Mouse (Mus musculus) Muller cell, postnatal 12 days (primary cell): ENCODE measurements at regions not wholly inside any gene's neighbourhood (a gene's known extent, or its start where the extent isn't known, plus 50 kb on each side); places are given as distances from the start of the nearest gene placed in this dataset.
A peak's percentile ranks its signal among the peaks of the same experiment; 100 is the strongest.

Experiments used
- DNase-seq: peaks from one replicate; pipeline ENCODE4 v3.0.0-alpha.2; 2015; ENCODE audit errors: inconsistent ontology term

DNA sequence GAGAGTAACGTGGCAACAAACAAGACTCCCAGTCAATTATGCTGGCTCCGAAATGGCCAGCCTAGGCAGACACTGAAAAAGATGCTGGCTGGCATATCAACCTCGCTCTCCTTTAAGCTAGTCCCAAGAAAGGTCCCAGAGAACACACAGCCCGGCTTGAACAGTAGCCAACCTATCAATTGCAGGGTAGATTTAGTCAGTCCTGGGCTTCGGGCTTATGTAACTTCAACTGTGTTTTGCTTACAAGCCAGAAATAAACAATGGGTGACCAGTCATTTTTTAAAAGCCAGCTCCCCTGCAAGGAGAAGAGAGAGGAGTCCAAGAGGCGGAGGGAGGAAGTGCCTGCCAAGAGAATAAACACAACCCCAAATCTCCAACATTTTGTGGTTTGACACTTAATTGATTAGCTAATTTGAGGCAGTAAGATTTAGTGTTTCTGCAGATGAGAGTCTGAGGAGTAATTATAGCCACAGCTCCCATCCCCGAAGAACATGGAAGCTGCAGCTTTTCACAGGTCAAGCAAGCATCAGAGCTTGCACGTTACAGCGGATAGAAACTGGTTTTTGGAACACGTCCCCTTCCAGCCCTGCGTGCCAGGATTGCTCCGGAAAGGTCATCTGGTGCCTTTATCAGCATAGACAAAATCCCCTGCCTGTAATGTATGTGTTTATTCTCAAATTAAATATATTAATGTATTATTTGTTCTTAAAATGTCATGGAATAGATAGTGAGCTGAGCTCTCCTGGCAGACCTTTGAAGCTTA, 322.1 kb downstream of the Gm45692 start:
- DNase-seq: peak; percentile 5

DNA sequence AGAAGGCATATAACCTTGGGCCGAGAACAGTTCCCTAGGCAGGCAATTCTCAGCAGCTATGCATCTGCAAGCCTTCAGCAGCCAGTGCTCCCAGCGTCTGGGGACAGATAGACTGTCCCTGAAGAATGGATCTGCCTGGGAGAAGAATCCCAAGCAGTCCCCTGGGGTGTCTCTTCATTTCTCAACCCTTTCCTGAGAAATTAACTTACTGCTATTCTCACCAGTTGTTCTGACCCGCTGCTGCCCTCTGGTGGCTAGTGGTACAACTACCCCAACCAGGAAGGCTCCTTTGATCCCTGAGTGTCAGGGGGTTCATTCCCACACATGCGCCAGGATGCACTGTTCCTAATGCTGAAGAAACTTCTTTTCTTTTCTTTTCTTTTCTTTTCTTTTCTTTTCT, 323.7 kb downstream of the Gm45692 start:
- DNase-seq: peak; percentile 56

DNA sequence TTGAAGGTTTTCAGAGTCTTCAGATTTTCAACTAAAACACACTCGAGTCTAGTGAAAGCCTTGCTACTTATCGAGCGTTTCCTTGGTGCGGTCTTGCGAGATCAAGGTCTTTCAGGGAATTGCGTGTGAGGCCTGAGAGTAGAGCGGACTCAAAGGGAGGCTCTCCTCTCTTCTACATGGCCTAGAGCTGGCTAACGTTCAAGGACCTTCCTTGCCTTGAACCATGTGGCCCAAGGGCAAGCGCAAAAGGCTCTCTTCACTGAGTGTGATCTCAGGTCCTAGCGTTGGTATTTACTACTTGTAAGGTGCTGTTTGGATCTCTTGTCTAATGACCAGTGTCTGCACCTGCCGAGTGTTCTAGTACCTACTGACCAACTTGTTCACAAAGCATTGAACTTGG, 324.4 kb downstream of the Gm45692 start:
- no peak for DNase-seq

DNA sequence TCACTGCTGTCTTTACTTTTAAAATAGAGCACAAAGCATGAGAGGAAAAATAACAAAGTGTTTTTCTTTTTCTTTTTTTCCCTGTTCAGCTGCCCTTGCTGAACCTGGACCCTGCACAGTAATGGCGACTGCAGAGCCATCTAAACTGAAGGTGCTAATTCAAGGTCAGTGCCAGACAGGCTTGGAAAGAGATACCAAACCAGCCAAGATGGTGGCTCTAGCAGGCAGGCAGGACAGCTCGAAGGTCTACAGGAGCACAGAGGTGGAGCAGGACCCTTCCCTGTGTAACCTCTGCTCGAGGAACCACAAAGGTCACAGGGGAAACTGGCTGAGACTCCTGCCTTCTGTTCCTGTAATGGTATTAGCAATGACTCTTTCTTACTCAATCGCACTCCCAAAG, 326.7 kb downstream of the Gm45692 start:
- no peak for DNase-seq

DNA sequence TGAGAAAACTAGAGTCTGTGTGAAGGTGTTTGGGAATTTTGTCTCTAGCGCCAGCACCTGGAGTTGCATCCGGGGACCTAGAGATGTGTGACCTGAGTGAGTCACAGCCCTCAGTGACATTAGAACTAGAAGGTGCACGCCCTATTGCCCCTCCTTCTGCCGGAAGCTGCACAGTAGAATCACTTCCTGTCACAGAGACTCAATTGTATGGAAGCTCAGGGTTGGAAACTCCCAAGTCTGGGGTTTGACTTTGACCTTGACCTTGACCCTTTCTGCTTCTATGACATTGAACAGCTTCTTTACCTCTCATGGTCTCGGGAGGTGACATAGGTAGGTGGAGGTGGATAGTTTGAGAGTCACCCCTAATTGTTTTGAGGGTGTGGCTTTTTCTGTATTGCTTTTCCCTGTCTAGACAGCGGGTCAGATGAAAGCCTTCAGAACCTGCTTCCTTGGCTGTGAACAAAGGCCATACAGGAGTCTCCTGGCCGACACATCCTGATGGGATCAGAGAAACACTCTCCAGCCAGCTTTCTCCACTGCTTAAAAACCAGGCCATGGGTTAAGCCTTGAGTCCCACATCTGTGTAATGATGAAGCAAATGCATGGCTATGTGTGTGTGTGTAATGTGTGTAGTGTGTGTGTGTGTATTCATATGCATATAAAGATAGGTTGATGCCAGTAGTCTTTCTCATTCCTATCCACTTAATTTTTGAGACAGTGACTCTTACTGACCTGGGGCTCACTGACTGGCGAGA, 328.7 kb downstream of the Gm45692 start:
- no peak for DNase-seq

DNA sequence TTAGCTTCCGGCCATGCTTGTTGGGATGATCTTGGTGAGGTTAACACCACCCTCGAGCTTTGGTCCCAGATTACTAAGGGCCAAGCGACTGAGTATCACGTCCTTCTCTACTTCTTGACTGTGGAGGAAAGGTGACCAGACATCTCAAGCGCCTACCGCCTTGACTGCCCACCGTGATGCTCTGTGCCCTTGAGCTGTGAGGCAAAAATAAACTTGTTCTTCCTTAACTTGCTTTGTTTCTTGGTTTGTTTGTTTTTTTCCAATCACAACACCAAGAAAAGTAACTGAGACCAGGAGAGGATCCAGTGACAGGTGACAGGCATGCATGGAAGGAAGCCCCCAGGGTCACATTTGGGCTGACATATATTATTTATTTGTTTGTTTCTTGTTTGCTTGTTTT, 330.0 kb downstream of the Gm45692 start:
- DNase-seq: no peak

DNA sequence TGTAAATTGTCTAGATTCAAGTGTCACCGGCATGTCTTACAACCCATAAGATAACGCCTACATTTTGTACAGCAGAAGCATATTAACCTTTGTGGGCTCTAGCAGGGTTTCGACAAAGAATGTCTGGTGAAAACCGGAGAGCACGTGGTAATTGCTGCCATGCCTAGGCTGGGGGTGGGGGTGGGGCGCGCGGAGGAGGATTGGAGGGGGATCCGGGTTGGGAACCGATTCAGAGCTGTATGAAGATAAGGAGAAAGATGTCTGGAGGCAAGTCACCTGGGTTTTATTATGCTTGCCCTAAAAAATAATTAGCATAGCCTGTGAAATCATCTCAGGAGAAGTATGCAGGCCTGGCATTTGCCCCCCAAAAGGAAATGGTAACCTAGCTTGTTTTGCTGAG, 331.2 kb downstream of the Gm45692 start:
- DNase-seq: no peak

DNA sequence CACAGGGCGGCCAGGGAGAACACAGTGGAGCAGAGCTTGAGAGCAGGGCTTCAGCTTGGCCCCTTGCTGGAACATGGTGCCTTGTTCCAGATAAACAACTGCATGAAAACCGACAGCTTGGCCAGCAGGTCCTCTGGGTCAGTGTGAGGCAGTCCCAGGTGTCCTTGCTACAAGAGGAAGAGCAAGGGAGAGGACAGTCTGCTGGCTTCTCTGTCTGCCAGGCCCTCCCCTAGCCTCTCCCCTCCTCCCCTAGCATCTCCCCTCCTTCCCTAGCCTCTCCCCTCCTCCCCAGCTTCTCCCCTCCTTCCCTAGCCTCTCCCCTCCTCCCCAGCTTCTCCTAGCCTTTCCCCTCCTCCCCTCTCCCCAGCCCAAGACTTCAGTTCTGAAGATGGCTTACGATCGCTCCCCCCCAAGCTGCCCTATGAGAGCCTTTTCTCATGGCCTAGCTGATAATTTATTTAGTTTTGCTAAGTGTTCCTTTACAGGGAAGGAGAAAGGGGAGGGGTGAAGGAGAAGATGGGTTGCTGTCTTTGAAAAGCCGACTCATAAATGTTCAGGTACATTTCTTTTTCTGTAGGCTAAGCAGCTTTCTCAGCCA, 333.7 kb downstream of the Gm45692 start:
- DNase-seq: no peak

DNA sequence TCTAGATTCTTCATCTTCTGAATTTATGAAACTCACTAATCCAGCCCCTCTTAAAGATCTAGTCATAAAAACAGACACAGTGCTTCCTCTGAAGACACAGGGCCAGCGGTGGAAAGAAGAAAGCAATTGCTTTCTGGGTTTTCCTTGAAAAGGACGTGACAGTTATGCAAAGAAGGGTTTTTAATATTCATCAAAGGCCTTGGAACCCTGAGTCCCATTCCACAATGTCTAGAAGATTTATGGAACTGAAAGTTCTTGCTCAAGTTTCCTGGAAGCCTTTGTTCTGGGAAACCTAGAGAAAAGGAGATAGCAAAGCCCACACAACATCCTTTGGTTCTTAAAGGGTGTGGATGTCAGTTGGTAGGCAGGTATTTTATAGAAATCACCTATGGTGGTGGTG, 346.0 kb downstream of the Gm45692 start:
- DNase-seq: no peak

DNA sequence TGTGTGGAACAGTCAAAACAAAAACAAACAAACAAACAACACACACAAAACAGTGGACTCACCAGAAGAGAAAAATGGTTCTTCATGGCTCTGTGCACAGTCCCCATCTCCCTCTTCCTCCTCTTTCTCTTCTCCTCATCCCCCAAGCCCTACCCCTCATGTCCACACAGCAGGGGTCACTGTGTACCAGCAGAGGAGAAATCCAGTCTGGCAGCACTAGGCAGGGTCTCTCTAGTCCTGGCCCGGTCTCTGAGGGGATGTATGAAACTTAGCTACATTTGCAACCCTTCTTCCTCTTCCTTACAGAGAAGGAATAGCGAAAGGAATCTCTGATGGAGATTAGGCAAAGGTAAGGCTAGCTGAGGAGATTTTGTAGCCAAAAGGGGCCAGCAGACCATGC, 349.1 kb downstream of the Gm45692 start:
- no peak for DNase-seq

DNA sequence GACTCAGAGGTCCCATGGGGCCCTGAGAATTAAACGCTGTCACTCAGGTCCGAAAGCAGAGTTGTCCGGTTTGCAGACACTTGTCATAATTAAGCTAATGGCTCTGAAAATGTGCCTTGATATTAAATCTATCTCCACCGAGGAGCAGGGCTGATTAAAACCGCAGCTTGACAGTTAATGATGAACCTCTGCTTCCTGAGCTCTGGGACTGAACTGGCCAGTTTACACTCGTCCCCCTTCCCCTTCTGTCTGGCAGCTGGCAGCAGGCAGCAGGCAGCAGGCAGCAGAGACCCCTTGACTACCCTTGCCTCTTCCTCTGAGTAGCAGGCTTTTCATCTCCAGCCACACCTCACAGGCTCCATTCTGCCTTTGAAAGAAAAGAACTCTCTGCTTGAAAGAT, 350.4 kb downstream of the Gm45692 start:
- no peak for DNase-seq

DNA sequence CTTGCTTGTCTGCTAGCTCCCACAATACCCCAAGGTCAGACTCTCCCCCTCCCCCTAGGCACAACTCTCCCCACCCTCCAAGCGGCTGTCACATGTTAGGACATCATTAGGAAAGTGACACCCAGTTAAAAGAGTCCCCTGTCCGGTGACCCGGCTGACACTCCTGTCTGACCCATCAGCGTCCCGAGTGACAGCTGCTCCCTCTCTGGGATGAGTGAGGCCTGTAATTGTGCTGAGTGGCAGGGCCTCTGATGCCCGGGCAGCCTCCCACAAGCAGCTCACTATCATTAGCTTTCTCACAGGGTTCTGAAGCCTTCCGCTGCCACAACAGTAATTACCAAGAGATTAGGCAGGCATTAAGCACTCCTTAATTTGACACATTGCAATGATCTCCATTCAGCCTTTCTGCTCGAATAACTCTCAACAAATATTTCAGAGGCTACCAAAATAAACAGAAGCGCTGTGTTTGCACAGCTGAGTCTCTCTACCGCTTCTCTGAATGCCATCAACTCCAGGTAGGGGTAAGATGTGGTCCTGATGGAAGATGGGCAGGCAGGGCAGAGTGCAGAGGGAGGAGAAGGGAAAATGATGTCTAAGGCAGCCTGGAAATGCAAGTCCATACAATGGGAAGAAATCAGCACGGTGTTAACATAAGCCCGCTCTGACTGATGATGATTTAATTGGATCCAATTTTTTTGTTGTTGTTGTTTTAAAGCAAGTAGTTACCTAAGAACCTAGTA, 352.6 kb downstream of the Gm45692 start:
- peak; percentile 67 for DNase-seq

DNA sequence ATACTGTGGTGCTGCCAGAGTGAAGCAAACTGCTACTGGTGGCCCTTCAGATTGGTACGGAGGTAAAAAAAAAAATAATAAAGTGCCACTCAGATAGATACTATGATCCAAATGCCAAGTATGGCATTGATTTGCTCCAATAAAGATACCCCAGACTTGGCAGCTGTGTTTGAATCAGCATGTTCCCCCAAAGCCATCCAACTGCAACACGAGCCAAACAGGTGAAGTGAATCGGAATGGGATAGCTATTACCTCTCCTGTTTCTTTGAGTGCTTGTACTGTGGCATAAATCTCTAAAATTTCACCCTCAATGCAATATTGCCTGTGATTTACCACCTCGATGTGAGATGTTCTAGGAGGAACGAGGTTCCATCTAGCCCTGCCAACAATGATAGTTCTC, 365.4 kb downstream of the Gm45692 start:
- DNase-seq: no peak

DNA sequence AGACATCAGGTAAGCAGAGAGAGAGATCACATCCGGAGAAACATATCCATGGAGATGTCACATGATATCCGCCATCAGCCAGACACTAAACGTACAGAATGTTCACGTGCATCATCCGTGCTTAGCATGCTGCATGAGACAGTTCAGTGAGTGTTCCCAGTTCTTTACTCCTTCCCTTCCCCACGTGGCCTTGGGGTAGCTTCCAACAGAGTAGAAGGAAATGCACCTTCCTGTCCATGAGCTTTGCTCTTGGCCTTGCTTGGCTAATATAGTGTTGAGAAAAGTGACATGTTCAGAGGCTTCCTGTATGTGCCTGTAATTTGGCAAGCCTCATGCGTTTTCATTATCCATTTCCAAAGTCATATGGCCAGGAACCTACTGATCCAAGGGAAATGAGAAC, 368.5 kb downstream of the Gm45692 start:
- DNase-seq: no peak

DNA sequence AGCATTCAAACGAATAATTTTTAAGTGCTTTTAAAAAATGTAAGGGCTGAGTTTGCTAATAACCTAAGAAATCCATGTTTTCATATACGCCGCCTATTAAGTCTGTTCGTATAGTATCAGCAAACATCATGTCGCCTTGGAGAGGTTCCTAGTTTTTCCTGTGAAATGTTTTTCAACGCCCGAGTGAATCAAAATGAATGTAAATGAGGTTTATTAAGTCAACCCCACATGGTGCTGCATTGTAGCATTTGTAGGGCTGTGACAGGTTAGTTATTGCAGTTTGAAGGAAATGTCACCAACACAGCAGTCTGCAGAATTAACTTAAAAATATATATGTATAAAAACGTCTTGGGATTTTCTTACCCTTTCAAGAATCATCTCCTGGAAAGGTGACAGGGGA, 369.3 kb downstream of the Gm45692 start:
- DNase-seq: no peak

DNA sequence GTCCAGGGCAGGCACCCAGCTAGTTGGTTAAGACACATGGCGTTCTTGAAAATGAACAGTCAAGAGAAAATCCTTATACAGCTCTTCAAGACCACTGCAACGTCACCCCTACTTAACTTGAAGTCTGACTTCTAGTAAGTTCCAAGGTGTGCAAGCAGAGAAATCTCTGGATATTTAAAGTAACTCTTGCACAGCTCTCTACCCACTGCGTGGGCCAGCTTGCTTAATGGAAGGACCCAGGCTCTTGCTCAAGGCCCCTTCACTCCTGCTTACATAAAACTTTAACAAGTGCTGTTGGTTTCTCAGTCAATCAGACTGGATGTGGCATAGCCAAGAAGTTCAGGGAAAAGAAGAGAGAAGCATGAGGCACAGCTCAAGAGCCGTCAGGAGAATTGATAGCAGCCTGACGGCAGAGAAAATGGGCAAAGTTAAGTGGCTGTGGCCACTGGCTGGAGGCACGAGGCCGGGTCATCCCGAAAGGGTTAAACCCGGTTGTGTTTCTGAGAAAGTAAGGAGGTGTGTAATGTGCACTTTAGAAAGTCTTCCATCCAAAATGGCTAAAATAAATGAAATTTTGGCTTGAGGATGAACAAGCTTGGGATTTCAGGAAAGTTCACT, 382.0 kb downstream of the Gm45692 start:
- DNase-seq: no peak

DNA sequence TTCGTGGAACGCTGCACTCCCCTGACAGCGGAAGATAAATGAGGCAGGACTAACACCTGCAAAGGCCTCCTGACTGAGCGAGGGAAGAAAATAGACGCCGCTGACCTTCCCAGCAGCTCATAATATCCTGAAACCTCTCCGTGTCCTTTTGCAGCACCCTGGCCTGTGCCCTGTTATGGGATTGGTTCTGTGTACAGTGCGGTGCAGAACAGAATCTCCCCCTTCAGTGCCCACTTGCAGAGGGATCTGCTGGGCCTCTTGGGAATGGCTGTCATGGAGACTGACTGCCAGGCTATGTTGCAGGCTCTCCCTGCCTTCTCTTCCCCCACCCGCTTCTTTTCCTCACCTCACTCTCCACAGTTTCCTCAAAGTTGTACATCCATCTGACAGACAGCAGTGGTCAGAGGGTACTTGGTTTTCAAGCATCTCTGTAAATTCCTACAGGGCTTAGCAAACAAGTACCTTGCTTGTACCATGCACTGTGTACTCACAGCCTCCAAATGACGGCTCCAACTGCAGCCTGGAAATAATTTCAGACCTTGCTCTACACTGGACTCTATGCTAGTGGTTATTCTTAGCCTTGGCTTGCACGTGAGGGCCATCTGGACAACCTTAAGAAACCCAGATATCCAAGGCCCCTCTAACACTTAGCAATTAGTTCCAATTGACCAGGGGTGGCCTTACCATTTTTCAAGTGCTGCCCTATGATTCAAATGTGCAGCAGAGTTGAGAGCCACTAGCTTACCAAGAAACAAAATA, 382.7 kb downstream of the Gm45692 start:
- no peak for DNase-seq

DNA sequence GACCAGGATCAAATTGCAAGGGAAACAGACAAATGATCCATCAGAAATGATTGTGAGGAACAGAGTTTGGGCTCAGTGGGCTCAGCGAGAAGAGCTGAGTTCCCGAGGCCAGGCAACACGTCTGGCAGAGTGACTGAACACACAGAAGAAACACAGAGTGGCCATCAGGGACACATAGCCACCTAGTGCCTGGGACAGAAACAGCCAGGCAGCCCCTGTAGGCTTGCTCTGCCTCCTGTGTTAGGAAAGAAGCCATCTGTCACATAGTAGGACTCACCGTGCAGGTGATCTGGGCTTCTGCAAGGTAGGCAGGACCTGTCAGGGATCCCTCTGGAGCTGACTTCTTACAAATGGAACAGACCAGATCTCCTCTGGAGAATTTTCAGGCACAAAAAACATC, 383.4 kb downstream of the Gm45692 start:
- DNase-seq: no peak

DNA sequence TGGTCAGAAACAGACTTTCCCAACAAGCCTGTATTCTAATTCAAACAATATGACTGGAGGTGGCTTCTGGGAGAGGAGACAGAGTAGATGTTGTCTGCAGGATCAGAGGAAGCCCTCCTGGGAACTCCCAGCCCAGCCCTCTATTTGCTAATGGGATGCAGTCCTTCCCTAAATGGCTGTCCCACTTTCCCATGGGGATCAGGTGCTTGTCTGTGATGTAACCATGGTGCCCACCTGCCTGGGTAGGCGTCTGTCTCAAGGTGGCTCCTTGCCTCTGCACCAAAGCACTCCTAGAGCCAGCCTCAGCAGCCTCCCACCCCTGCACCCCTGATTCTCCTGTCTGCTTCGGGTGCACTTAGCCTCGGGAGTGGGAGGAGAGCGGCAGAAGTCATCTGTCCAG, 384.6 kb downstream of the Gm45692 start:
- no peak for DNase-seq

DNA sequence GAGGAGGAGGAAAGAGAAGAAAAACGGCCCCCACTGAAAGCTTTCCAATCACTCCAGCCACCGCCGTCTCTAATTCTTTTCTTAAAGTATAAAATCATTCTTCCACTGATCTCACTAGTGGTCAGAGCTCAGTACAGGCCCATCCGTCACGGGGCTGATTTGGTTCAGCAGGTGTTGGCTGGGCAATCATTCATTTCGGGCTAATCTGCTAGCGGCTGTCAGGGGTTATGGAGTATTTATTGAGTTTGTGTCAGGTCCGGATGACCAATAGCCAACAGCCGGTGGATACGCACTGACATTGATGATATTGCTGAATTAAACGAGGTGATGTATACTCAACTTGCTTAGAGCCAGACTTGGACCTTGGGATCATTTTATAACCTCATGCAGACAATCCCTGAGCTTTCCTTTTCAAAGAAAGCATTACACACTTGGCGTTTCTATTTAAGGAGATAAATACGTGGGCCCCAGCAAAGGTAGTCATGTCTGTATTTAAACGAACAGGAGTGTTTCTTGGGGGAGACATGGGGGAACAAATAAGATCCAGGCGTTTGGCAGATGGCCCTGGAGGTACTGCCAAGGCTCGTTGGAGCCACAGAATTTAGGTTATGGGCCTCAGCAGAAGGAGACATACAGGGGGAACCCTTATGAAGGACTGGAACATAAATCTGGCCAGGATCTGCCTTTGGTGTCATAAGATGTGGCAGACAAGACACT, 385.1 kb downstream of the Gm45692 start:
- no peak for DNase-seq
